Mouse (Mus musculus) hindbrain, postnatal 0 days (tissue): Measurements from ENCODE around the gene Notch3. TPM values are rescaled to one million over a fixed set of nuclear protein-coding genes. Genes with fewer than 3 reads are reported as not detected.
"Not testable (repeated sequence)": the region's sequence is repeated elsewhere in the genome, so short reads cannot be mapped to it uniquely, and the experiment has no call there.

Source experiments
- ATAC-seq: fragments of 200-750 bp; cut with Nextera tagmentation; 2 replicates; pipeline ENCODE4 v1.8.0; 2017; ENCODE audit warnings: mild to moderate bottlenecking, moderate TSS enrichment, moderate library complexity
- DNase-seq: peaks from one replicate; pipeline ENCODE4 v3.0.0-alpha.2; 2015; ENCODE audit warnings: low spot score
- H3K27ac ChIP-seq: fragments of 300-500 bp; sonication (generic); 2 replicates; pipeline ENCODE4 v1.5.1; 2014; ENCODE audit warnings: mild to moderate bottlenecking
- H3K27me3 ChIP-seq: fragments of 300-500 bp; sonication (generic); 2 replicates; pipeline ENCODE4 v1.6.1; 2014; ENCODE audit warnings: low read length, mixed read lengths; ENCODE audit not compliant: insufficient read depth
- H3K36me3 ChIP-seq: fragments of 300-500 bp; sonication (generic); 2 replicates; pipeline ENCODE4 v1.6.1; 2014; ENCODE audit warnings: low read length, mixed read lengths; ENCODE audit not compliant: insufficient read depth
- H3K4me1 ChIP-seq: fragments of 300-500 bp; sonication (generic); 2 replicates; pipeline ENCODE4 v1.6.1; 2014; ENCODE audit warnings: antibody characterized with exemption, low read length, mixed read lengths; ENCODE audit not compliant: insufficient read depth
- H3K4me2 ChIP-seq: fragments of 300-500 bp; sonication (generic); 2 replicates; pipeline ENCODE4 v1.6.1; 2014; ENCODE audit warnings: low read depth, mild to moderate bottlenecking, low read length, moderate library complexity, mixed read lengths
- H3K4me3 ChIP-seq: fragments of 300-500 bp; sonication (generic); 2 replicates; pipeline ENCODE4 v1.5.1; 2014; ENCODE audit warnings: low read length
- H3K9ac ChIP-seq: fragments of 300-500 bp; sonication (generic); replicated peaks from 2 replicates; pipeline ENCODE4 v1.6.1; 2014; ENCODE audit warnings: mild to moderate bottlenecking, low read length, moderate library complexity, mixed read lengths
- H3K9me3 ChIP-seq: fragments of 300-500 bp; sonication (generic); 2 replicates; pipeline ENCODE4 v1.6.1; 2016; ENCODE audit warnings: low read length, mixed read lengths
- CTCF ChIP-seq: IDR thresholded peaks from 2 replicates; pipeline ENCODE4 v1.5.1; 2016; ENCODE audit warnings: antibody characterized with exemption, control low read depth, low read depth
- WGBS: fragments of 180-500 bp; shearing (Covaris S2); extraction: QIAGEN DNeasy Blood & Tissue Kit; methylation state at CpG from one replicate; pipeline ENCODE4 v1.1.7; 2014; 5-methylcytosine and 5-hydroxymethylcytosine counted together
- polyA plus RNA-seq: library from polyadenylated mRNA; unstranded; fragments of >200 nt; fragmentation: Nextera tagmentation; extraction: Ambion mirVana; gene quantifications from 2 replicates; pipeline ENCODE4 v1.2.1, GENCODE M21; 2015
- total RNA-seq: library from RNA; depleted of rRNA; stranded (reverse); fragments of >200 nt; gene quantifications from 2 replicates; pipeline ENCODE4 v1.2.3, GENCODE M21; 2014

Notch3 gene
- total and polyA plus RNA-seq, 2 experiments from 2014 or later = 6.5 to 56.3 TPM

DNA sequence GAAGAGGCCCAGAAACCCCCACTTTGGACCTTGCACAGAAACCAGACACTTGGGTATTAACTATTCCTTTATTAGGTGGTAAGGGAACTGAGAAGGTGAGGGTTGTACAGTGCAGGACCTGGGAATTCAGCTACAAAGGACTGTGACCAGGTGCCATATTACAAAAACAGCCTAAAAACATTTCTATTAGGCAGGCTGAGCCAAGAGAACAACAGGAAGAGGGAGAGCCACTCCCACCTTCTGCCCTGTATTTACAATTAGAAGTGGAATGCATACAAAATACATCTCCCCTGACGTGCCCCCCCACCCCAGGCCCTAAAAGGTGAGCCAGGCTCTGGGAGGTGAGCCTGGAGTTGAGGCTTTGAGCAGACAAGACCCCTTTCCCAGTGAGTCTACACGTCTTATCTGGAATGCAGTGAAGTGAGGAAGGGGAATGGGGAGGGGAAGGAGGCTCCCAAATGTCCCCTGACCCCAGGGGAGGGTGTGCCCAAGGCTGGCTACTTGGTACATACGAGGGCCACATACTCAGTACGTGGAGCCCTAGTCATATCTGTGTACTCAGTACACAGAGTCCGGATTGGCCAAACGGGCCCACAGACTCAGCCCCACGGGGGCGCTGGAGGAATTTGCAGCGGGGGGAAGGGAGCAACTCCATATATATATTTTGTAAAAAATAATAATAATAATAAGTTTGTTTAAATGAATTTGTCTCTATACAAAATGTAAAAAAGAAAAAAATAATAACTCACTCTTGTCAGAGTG, 45.7 kb downstream of the Notch3 start:
- Histone ChIP-seq H3K9me3 (no peaks in the 10 kb centered on the region), H3K4me1 (no peaks in the 10 kb centered on the region), H3K36me3 (no peaks in the 10 kb centered on the region), H3K27me3 (no peaks in the 10 kb centered on the region), H3K4me2 (no peak overlapping the region), H3K27ac (no peak overlapping the region), H3K9ac (no peak overlapping the region), H3K4me3 (no peak overlapping the region)
- TF ChIP-seq CTCF = no peak
- 82% methylated on average over 9 of the region's 9 CpGs for WGBS
- no peak for DNase-seq
- no peak for ATAC-seq

DNA sequence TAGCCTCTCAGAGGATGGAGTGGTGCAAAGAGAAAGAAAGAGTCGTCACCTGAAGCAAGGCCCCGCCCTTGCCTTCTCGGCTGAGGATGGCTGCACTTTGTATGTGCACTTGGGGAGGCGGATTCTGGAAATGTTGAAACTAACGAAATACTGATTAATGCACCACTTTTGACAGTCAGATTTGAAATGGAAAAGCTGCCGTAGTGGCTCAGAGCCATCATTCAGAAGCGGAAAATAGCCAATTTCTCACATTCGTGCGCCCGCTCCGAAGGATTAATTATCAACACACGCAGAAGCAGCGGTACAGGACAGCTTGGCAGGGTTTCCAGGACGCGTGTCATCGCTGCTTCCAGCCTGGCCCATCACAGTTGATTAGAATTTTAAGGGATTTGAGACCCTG, 47.5 kb downstream of the Notch3 start:
- H3K4me3 ChIP-seq = no peak overlapping the region
- TF ChIP-seq CTCF = no peak
- WGBS = 43% methylated on average over 16 of the region's 16 CpGs
- peak overlapping the region; percentile 10; the same call in 1 of the 2 replicates for H3K4me2 ChIP-seq
- peaks cover 2% of the 10 kb centered on the region for H3K4me1 ChIP-seq
- no peaks in the 10 kb centered on the region for H3K27me3 ChIP-seq
- DNase-seq (peak; percentile 41), ATAC-seq (no peak)
- no peaks in the 10 kb centered on the region for H3K9me3 ChIP-seq
- no peaks in the 10 kb centered on the region for H3K36me3 ChIP-seq
- H3K27ac ChIP-seq = no peak overlapping the region
- no peak overlapping the region for H3K9ac ChIP-seq

DNA sequence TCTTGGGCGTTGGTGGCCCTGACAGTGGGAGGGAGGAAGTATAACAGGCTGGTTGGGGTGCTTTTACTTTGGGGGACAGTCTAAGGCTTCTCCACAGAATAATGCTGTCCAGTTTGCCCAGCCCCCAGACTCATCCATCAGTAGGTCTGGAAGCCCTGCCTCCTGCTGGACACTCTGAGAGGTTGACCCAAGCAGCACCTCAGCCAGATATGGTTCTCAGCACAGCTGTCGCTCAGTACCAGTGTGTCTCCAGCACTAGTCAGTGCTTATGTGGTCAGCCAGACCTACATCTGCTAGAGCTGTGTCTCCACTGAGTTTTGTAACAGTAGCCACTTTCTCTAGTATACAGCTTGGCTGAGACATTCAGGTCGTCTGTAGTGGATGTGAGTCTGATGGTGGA, 48.2 kb downstream of the Notch3 start:
- H3K4me3 ChIP-seq = no peak overlapping the region
- no peak overlapping the region for H3K9ac ChIP-seq
- ATAC-seq = no peak
- H3K4me2 ChIP-seq = peak overlapping the region; percentile 39
- DNase-seq = no peak
- peak overlapping the region; percentile 48 for H3K27ac ChIP-seq
- 18% methylated on average over 3 of the region's 3 CpGs for WGBS
- no peaks in the 10 kb centered on the region for H3K27me3 ChIP-seq
- H3K4me1 ChIP-seq = peaks cover 6% of the 10 kb centered on the region
- H3K36me3 ChIP-seq = no peaks in the 10 kb centered on the region
- H3K9me3 ChIP-seq = no peaks in the 10 kb centered on the region
- TF ChIP-seq CTCF = peak; percentile 50

DNA sequence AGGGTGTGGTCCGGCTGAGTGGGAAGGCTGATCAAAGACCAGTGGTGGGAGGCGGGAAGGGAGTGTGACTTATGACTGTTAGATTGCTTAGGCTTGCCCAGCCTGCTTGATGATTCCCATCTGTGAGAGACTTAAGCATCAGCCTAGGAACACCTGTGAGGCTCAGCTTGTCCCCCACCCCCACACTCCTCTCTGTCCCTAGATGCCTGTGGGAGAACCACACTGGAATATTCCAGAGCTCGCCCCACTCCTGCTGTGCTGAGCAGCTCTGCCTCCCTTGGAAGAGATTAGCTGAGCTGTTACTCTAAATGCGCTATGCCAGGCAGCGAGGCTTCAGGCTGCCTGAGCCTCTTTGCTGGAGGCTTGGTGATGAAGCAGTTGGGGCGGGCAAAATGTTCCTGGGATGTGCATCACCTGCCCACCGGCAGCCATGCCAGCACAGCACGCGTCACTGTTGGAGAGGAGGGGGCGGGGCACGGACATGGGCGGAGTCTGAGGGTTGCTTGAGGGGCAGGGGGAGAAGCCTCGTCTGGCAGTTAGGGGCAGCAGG, 48.7 kb downstream of the Notch3 start:
- DNase-seq = peak; percentile 71
- H3K36me3 ChIP-seq, H3K9ac ChIP-seq, H3K9me3 ChIP-seq, H3K4me3 ChIP-seq, H3K27me3 ChIP-seq, H3K4me1 ChIP-seq: not testable (repeated sequence)
- peak; percentile 45 for ATAC-seq
- peak overlapping the region; percentile 39 for H3K4me2 ChIP-seq
- peak overlapping the region; percentile 48 for H3K27ac ChIP-seq
- WGBS = 5% methylated on average over 12 of the region's 13 CpGs

DNA sequence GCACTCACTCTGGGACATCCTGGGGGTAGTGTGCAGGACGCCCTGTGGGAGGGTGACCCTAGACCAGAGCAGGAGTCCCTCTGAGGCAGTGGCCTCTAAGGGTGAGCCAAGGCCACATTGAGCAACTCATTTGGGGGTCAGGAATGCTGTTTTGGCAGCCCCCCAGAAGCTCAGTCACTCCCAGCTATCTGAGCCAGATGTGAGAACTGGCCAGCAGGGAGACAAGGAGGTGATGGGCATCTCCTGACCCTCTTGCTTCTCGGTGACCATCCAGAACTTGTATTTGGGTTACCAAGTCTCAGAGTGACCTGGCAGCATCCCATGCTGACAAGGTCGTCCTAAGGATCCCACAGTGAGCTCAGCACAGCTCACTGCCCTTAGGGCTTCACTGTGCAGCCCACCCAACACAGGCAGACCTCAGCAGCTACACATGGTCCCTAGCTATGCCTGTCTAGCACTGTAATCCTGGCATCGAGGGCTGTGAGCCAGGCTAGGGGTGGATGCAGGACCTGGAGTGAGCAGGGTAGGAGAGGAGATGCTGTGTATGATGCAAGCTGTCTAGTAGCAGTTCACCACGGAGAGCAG, 49.3 kb downstream of the Notch3 start:
- Histone ChIP-seq H3K4me1 (peaks cover 6% of the 10 kb centered on the region), H3K9ac (0 out of 2 replicates have a peak overlapping the region, but pooled peaks have one; percentile 9), H3K4me3 (no peak overlapping the region), H3K4me2 (peak overlapping the region; percentile 39; the same call in 1 of the 2 replicates), H3K9me3 (no peaks in the 10 kb centered on the region), H3K27ac (0 out of 2 replicates have a peak overlapping the region, but pooled peaks have one; percentile 48), H3K27me3 (no peaks in the 10 kb centered on the region), H3K36me3 (no peaks in the 10 kb centered on the region)
- WGBS = 46% methylated on average over 4 of the region's 5 CpGs
- ATAC-seq (no peak), DNase-seq (no peak)
- TF ChIP-seq CTCF = no peak

DNA sequence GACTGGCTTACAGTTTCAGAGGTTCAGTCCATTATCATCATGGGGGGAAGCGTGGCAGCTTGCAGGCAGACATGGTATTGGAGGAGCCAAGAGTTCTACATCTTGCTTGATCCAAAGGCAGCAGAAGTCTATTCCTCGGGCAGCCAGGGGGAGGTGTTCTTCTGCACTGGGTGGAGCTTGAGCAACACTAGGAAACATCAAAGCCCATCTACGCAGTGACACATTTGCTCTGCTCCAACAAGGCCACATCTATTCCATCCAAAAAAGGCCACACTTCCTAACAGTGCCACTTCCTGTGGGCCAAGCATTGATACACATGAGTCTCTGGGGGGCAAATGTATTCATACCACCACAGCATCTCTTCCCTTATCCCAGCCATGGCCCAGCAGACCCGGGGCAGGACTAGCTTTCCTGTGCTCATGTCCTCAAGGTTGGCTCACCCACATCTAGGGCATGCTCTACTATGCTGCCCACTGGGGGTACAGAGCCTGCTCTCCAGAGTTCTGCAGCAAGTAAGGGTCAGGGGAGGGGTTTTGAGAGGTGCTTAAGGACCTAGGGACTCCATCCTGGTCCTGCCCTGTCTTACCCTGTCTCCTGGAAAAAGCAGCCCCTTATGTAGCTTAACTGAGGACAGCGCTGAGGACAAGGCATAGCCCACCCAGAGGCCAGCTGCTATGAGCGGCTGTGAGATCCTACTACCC, 49.9 kb downstream of the Notch3 start:
- TF ChIP-seq CTCF = no peak
- DNase-seq = no peak
- no peak overlapping the region for H3K4me2 ChIP-seq
- no peak for ATAC-seq
- H3K9ac ChIP-seq = 0 out of 2 replicates have a peak overlapping the region, but pooled peaks have one; percentile 9
- H3K27ac ChIP-seq = no peak overlapping the region
- no peaks in the 10 kb centered on the region for H3K36me3 ChIP-seq
- no peak overlapping the region for H3K4me3 ChIP-seq
- no peaks in the 10 kb centered on the region for H3K27me3 ChIP-seq
- no peaks in the 10 kb centered on the region for H3K9me3 ChIP-seq
- 84% methylated on average over 6 of the region's 6 CpGs for WGBS
- H3K4me1 ChIP-seq = peaks cover 6% of the 10 kb centered on the region

DNA sequence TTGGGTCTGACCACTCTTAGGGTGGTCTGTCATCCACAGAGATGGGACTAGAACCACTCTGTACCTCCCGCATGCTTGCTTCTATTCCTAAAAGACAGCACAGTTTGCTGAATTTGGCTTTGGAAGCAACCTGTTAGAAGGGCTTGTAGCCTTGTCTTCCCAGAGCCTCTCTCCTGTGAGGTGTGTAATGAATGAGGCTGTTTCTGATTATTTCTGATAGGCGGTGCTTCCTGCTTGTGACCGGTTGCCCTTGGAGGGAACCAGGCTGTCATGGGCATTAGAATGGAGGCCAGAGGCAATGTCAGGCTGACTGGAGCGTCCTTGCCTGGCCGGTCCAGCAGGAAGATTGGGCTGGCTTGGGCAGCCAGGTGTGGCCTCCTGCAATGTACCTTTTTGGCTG, 52.2 kb downstream of the Notch3 start:
- peak overlapping the region; percentile 68 for H3K4me2 ChIP-seq
- not testable (repeated sequence) for ATAC-seq, H3K4me1 ChIP-seq, H3K9me3 ChIP-seq, DNase-seq, H3K36me3 ChIP-seq, H3K27me3 ChIP-seq
- H3K9ac ChIP-seq = peak overlapping the region; percentile 56; the same call in 1 of the 2 replicates
- WGBS = 40% methylated on average over 5 of the region's 5 CpGs
- peak overlapping the region; percentile 48 for H3K4me3 ChIP-seq
- H3K27ac ChIP-seq = peak overlapping the region; percentile 66
